Mouse (Mus musculus) ES-E14 (cell line): ENCODE results near the gene Kpna1. TPM values are rescaled to one million over a fixed set of nuclear protein-coding genes. Genes with fewer than 3 reads are reported as not detected.
A peak's percentile ranks its signal among the peaks of the same experiment; 100 is the strongest.
"Not testable (repeated sequence)": the region's sequence is repeated elsewhere in the genome, so short reads cannot be mapped to it uniquely, and the experiment has no call there.

ENCODE experiments used
- DNase-seq: peaks from one replicate; pipeline ENCODE4 v3.0.0-alpha.2; 2013; ENCODE audit warnings: low read depth, low spot score
- H3K27ac ChIP-seq: 2 replicates; pipeline ENCODE4 v1.5.1; 2012; ENCODE audit warnings: low read depth, mild to moderate bottlenecking, low read length, moderate library complexity, mixed read lengths; ENCODE audit not compliant: poor library complexity, insufficient read depth, severe bottlenecking
- H3K36me3 ChIP-seq: 2 replicates; pipeline ENCODE4 v1.6.1; 2012; ENCODE audit warnings: mild to moderate bottlenecking, low read length, moderate library complexity, mixed read lengths; ENCODE audit not compliant: control insufficient read depth, poor library complexity, insufficient read depth, severe bottlenecking
- H3K4me1 ChIP-seq, 2 experiments: fragments of 150-350 bp in 1 of 2; sonication (generic) in 1 of 2; 2 replicates each; pipeline ENCODE4 v1.6.1; 2012; ENCODE audit warnings: low read length in 2 of 2, mild to moderate bottlenecking in 1 of 2, mixed read lengths in 1 of 2; ENCODE audit not compliant: control insufficient read depth in 2 of 2, insufficient read depth in 2 of 2, poor library complexity in 1 of 2
- H3K4me3 ChIP-seq, 2 experiments: fragments of 150-350 bp in 1 of 2; sonication (generic) in 1 of 2; 2 replicates each; pipeline ENCODE4 v1.5.1; 2012; ENCODE audit warnings: low read length in 2 of 2, low read depth in 1 of 2, mild to moderate bottlenecking in 1 of 2, mixed read lengths in 1 of 2; ENCODE audit not compliant: insufficient read depth in 1 of 2, poor library complexity in 1 of 2, severe bottlenecking in 1 of 2
- H3K9ac ChIP-seq: 2 replicates; pipeline ENCODE4 v1.6.1; 2012; ENCODE audit warnings: low read depth, mild to moderate bottlenecking, low read length, mixed read lengths; ENCODE audit not compliant: poor library complexity, insufficient read depth, severe bottlenecking
- H3K9me3 ChIP-seq: fragments of 150-350 bp; sonication (generic); 2 replicates; pipeline ENCODE4 v1.6.1; 2012; ENCODE audit warnings: low read depth, mild to moderate bottlenecking, low read length; ENCODE audit not compliant: control insufficient read depth, insufficient read depth
- CHD2 ChIP-seq: IDR thresholded peaks from 2 replicates; pipeline ENCODE4 v1.6.1; 2014; ENCODE audit warnings: mild to moderate bottlenecking, low read depth, low read length, inconsistent platforms
- HCFC1 ChIP-seq: IDR thresholded peaks from 2 replicates; pipeline ENCODE4 v1.6.1; 2012; ENCODE audit warnings: low read length, inconsistent platforms, borderline replicate concordance; ENCODE audit not compliant: insufficient read depth
- MAFK ChIP-seq: IDR thresholded peaks from 2 replicates; pipeline ENCODE4 v1.6.1; 2014; ENCODE audit warnings: mild to moderate bottlenecking, low read depth, low read length, inconsistent platforms; ENCODE audit not compliant: insufficient read depth
- ZC3H11A ChIP-seq: IDR thresholded peaks from 2 replicates; pipeline ENCODE4 v1.6.1; 2012; ENCODE audit warnings: low read depth, mild to moderate bottlenecking, inconsistent platforms, low read length, borderline replicate concordance
- ZNF384 ChIP-seq: IDR thresholded peaks from 2 replicates; pipeline ENCODE4 v1.6.1; 2012; ENCODE audit warnings: low read depth, low read length, inconsistent platforms
- in situ Hi-C, 2 experiments: fragments of 600-800 bp; cut with MboI; formaldehyde crosslinking; loops; one replicate each; pipeline ENCODE4 v1.15.1; 2025; ENCODE audit warnings: low sequenced_read_pairs in 2 of 2, inconsistent platforms in 1 of 2; ENCODE audit not compliant: unreplicated experiment in 2 of 2
- total RNA-seq: library from RNA; depleted of rRNA; stranded (reverse); fragments of 300-350 nt; gene quantifications from 2 replicates; pipeline ENCODE4 v1.2.3, GENCODE M21; 2012

Gene Kpna1
- total RNA-seq, 1 experiment: 43.0 TPM

GRCm38 (mm10) chr16:35984471-35984870 is 5.9 kb downstream of the Kpna1 start:
- in situ Hi-C loops: no loop called here
- H3K4me1 ChIP-seq: no peaks in the 10 kb centered on the region
- TF ChIP-seq HCFC1 (no peak), ZC3H11A (no peak), CHD2 (no peak), MAFK (no peak), ZNF384 (no peak)
- peak overlapping the region; percentile 89 to 93 for H3K4me3 ChIP-seq
- peak overlapping the region; percentile 96; the same call in 1 of the 2 replicates for H3K9ac ChIP-seq
- no peak overlapping the region for H3K27ac ChIP-seq
- no peaks in the 10 kb centered on the region for H3K36me3 ChIP-seq
- no peaks in the 10 kb centered on the region for H3K9me3 ChIP-seq
- no peak for DNase-seq

- no peak for TF ChIP-seq MAFK
- no peak for TF ChIP-seq ZC3H11A
- no peak for TF ChIP-seq ZNF384
- no peak for TF ChIP-seq HCFC1
- TF ChIP-seq CHD2: no peak
- in situ Hi-C loops: no loop called here
Observed at GRCm38 (mm10) chr16:35987930-35988329, 9.4 kb downstream of the Kpna1 start.

GRCm38 (mm10) chr16:35992391-35992790 is 13.8 kb downstream of the Kpna1 start:
- in situ Hi-C loops: no loop called here
- Histone ChIP-seq H3K4me3 (no peak overlapping the region), H3K9me3 (no peaks in the 10 kb centered on the region)

More at GRCm38 (mm10) chr16:35987930-35988329, 9.4 kb downstream of the Kpna1 start:
- Histone ChIP-seq H3K9me3 (no peaks in the 10 kb centered on the region), H3K27ac (no peak overlapping the region), H3K36me3 (no peaks in the 10 kb centered on the region), H3K9ac (no peak overlapping the region), H3K4me1 (no peaks in the 10 kb centered on the region), H3K4me3 (no peak overlapping the region)
- no peak for DNase-seq

DNA sequence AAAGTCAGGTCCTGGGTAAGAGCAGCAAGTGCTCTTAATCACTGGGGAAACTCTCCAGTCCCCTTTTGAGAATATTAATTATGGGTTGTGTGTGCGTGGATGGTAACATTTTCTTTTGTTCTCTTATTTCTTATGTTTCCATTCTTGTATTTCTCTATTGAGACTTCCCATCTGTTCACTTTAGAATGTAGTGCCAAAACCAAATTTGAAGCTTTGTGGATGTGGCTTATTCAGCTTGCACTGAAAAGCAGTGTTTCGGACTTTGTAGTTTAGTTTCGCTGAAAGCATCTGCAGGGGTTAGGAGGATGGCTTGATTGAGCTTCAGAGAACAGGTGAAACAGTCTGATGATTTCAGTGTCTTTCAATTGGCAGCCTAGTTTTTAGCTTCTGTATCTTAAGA is 14.8 kb downstream of the Kpna1 start:
- TF ChIP-seq HCFC1 (no peak), CHD2 (no peak), ZC3H11A (no peak), ZNF384 (no peak), MAFK (no peak)
- no peak for DNase-seq
- no peaks in the 10 kb centered on the region for H3K9me3 ChIP-seq
- H3K4me1 ChIP-seq: no peaks in the 10 kb centered on the region
- in situ Hi-C loops: no loop called here
- no peak overlapping the region for H3K9ac ChIP-seq
- H3K4me3 ChIP-seq: no peak overlapping the region
- H3K27ac ChIP-seq: no peak overlapping the region
- no peaks in the 10 kb centered on the region for H3K36me3 ChIP-seq

More at GRCm38 (mm10) chr16:35992391-35992790, 13.8 kb downstream of the Kpna1 start:
- DNase-seq: no peak
- Histone ChIP-seq H3K27ac (no peak overlapping the region), H3K4me1 (no peaks in the 10 kb centered on the region), H3K9ac (no peak overlapping the region), H3K36me3 (no peaks in the 10 kb centered on the region)
- no peak for TF ChIP-seq CHD2
- TF ChIP-seq HCFC1: no peak
- TF ChIP-seq ZNF384: no peak
- TF ChIP-seq MAFK: no peak
- no peak for TF ChIP-seq ZC3H11A

GRCm38 (mm10) chr16:35998852-35999251 is 20.3 kb downstream of the Kpna1 start:
- H3K36me3 ChIP-seq, H3K9me3 ChIP-seq, H3K4me3 ChIP-seq, H3K27ac ChIP-seq, DNase-seq, H3K4me1 ChIP-seq, H3K9ac ChIP-seq, in situ Hi-C loops: not testable (repeated sequence)
